Mouse (Mus musculus) cerebral cortex, adult 2 months (tissue): ENCODE data around the gene Vps26b.

Experiments used
- WGBS: fragments of 180-500 bp; shearing (Covaris S2); methylation state at CpG from one replicate; pipeline ENCODE4 v1.1.7; 2018; 5-methylcytosine and 5-hydroxymethylcytosine counted together

The Vps26b gene

GRCm38 (mm10) chr9:26993900-26994299 is 36.0 kb downstream of the Vps26b start:
- WGBS = 75% methylated on average over 3 of the region's 3 CpGs

- WGBS = 42% methylated on average over 10 of the region's 10 CpGs
These were observed 36.7 kb downstream of the Vps26b start for GRCm38 (mm10) chr9:26993118-26993517.

- WGBS = 87% methylated on average over 4 of the region's 4 CpGs
These were observed 39.7 kb downstream of the Vps26b start for GRCm38 (mm10) chr9:26990181-26990580.

- WGBS = 96% methylated on average over 6 of the region's 6 CpGs
These were observed 44.1 kb downstream of the Vps26b start for GRCm38 (mm10) chr9:26985668-26986277.

GRCm38 (mm10) chr9:26985090-26985613 is 44.7 kb downstream of the Vps26b start:
- WGBS = 95% methylated on average over 2 of the region's 2 CpGs

GRCm38 (mm10) chr9:26978776-26979175 is 51.1 kb downstream of the Vps26b start:
- 87% methylated on average over 3 of the region's 3 CpGs for WGBS

GRCm38 (mm10) chr9:26977754-26978153 is 52.1 kb downstream of the Vps26b start:
- 66% methylated on average over 9 of the region's 9 CpGs for WGBS
